Mouse (Mus musculus) E14TG2a.4 (cell line): Measurements from ENCODE around the gene Eef2k.
A peak's percentile ranks its signal among the peaks of the same experiment; 100 is the strongest.
"Not testable (repeated sequence)": the region's sequence is repeated elsewhere in the genome, so short reads cannot be mapped to it uniquely, and the experiment has no call there.

Experiments used
- H3K27me3 ChIP-seq: 2 replicates; pipeline ENCODE4 v1.6.1; 2014; ENCODE audit warnings: low read length, control low read depth; ENCODE audit not compliant: insufficient read depth
- H3K36me3 ChIP-seq: 2 replicates; pipeline ENCODE4 v1.6.1; 2014; ENCODE audit warnings: low read length, control low read depth; ENCODE audit not compliant: insufficient read depth
- H3K4me1 ChIP-seq: replicated peaks from 2 replicates; pipeline ENCODE4 v1.6.1; 2014; ENCODE audit warnings: low read depth, low read length, control low read depth
- H3K4me3 ChIP-seq: replicated peaks from 2 replicates; pipeline ENCODE4 v1.5.1; 2014; ENCODE audit warnings: mild to moderate bottlenecking, low read length
- H3K9me3 ChIP-seq: 2 replicates; pipeline ENCODE4 v1.6.1; 2014; ENCODE audit warnings: low read length, control low read depth
- CTCF ChIP-seq: conservative IDR thresholded peaks from 2 replicates; pipeline ENCODE4 v1.5.1; 2014; ENCODE audit warnings: low read length
- NANOG ChIP-seq: IDR thresholded peaks from 2 replicates; pipeline ENCODE4 v1.6.1; 2014; ENCODE audit warnings: borderline replicate concordance, low read length, mixed read lengths
- POU5F1 ChIP-seq: IDR thresholded peaks from 2 replicates; pipeline ENCODE4 v1.6.1; 2014; ENCODE audit warnings: low read length, borderline replicate concordance

The Eef2k gene

DNA sequence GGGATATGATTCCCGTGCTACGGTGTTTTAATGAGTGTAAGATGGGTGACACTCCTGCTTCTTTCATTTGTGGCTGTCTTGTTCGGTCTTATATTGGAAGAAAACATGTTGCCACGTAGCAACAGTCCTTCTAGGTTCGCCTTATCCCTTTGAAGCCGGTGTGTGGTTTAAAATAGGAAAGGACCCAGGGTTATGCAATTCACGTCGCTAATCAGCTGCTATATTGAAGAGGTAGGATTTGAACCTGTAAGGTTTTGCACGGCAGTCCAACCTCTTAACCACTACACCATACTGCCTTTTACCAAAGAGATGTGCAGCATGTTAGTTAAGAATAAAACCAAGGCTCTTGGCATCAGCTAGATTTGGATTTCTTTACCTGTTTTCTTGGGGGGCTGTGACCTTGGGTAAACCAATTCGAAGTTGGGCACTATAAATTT, 75.9 kb downstream of the Eef2k start:
- Histone ChIP-seq H3K9me3 (no peaks in the 10 kb centered on the region), H3K4me1 (peaks cover 75% of the 10 kb centered on the region), H3K36me3 (peaks cover 41% of the 10 kb centered on the region), H3K4me3 (peak overlapping the region; percentile 94), H3K27me3 (no peaks in the 10 kb centered on the region)
- TF ChIP-seq POU5F1 (no peak), CTCF (no peak), NANOG (no peak)

GRCm38 (mm10) chr7:120933110-120933509, 90.5 kb downstream of the Eef2k start:
- Histone ChIP-seq H3K4me1 (peaks cover 66% of the 10 kb centered on the region), H3K36me3 (peaks cover 100% of the 10 kb centered on the region), H3K4me3 (no peak overlapping the region), H3K9me3 (no peaks in the 10 kb centered on the region), H3K27me3 (no peaks in the 10 kb centered on the region)
- TF ChIP-seq POU5F1 = no peak
- no peak for TF ChIP-seq NANOG
- TF ChIP-seq CTCF = no peak

GRCm38 (mm10) chr7:120933680-120934195, 91.1 kb downstream of the Eef2k start:
- Histone ChIP-seq H3K27me3 (no peaks in the 10 kb centered on the region), H3K36me3 (peaks cover 100% of the 10 kb centered on the region), H3K4me3 (no peak overlapping the region), H3K9me3 (no peaks in the 10 kb centered on the region), H3K4me1 (peaks cover 66% of the 10 kb centered on the region)
- TF ChIP-seq NANOG (no peak), POU5F1 (no peak), CTCF (no peak)

DNA sequence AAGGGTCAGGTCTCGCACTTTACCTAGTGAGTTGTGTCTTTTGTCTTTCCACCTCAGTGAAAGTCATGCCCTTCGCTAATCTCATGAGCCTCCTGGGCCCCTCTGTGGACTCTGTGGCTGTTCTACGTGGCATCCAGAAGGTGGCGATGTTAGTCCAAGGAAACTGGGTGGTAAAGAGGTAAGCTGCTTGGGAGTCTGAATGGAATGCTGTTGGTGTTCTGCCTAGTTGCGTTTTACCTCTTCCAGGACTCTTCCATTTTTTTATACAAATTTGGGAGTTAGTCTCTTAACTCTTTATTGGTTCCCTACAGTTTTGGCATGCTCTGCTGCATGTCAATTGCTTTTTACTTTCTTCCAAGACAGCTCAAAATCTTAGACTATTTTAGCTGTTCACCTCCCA, 92.1 kb downstream of the Eef2k start:
- H3K4me1 ChIP-seq = peaks cover 67% of the 10 kb centered on the region
- H3K27me3 ChIP-seq = no peaks in the 10 kb centered on the region
- H3K4me3 ChIP-seq = no peak overlapping the region
- peaks cover 100% of the 10 kb centered on the region for H3K36me3 ChIP-seq
- no peak for TF ChIP-seq POU5F1
- peak; percentile 58 for TF ChIP-seq CTCF
- no peak for TF ChIP-seq NANOG
- H3K9me3 ChIP-seq = no peaks in the 10 kb centered on the region

DNA sequence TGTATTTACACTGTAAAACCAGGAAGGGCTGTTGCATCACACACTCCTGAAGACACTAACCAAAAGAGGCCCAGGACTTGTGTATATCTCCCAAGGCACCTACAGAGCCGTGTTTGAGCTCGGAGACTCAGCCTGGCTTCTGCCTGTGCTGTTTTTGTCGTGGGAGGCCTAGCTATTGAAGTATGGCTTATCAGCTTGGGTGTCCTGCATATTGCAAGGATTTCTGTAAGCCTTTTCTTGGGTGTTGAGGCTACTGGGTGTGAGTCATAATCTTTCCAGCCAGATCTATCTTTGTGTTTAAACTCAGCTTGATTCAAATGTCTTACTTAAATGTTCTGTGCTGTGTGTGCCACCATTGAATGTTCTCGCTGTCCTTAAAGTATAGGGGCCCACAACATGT, 93.9 kb downstream of the Eef2k start:
- no peaks in the 10 kb centered on the region for H3K9me3 ChIP-seq
- H3K4me1 ChIP-seq = peaks cover 61% of the 10 kb centered on the region
- no peaks in the 10 kb centered on the region for H3K27me3 ChIP-seq
- TF ChIP-seq CTCF (no peak), NANOG (no peak), POU5F1 (no peak)
- no peak overlapping the region for H3K4me3 ChIP-seq
- peaks cover 100% of the 10 kb centered on the region for H3K36me3 ChIP-seq

DNA sequence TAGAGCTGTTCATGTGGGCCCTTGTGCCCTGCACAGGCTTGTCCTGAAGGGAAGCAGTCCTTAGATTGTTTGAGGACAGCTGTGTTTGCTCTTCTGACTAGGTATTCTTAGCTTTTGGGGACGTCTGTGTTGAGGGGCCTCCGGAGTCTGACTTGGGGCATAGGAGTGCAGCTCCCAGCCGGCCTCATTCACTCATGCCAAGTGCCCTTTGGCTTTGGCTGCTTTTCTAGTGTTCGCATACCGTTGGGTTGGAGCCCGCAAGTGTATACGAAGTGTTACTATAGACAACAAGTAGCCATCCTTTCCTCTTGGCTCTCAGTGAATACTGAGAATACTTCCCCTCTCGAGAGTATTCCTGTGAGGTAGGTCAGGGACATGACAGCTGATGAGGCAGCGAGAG, 95.6 kb downstream of the Eef2k start:
- Histone ChIP-seq H3K27me3 (no peaks in the 10 kb centered on the region), H3K9me3 (no peaks in the 10 kb centered on the region), H3K36me3 (peaks cover 100% of the 10 kb centered on the region), H3K4me1 (peaks cover 44% of the 10 kb centered on the region), H3K4me3 (no peak overlapping the region)
- TF ChIP-seq POU5F1 (no peak), NANOG (no peak), CTCF (no peak)

DNA sequence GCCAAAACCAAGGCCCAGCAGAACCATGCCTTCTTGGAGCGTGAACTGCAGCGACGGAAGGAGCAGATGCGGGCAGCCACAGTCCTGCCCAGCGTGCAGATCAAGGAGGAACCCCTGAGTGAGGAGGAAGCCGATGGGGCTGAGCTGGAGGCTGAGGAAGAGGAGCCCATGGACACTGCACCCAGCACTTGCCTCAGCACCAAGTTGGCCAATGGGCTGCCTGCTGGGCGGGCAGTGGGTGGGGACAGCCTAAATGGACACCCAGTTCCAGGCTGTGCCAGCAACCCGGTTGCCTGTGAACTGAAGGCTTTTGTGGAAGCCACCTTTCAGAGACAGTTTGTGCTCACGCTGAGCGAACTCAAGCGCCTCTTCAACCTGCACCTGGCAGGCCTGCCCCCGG, 97.7 kb downstream of the Eef2k start:
- H3K27me3 ChIP-seq = no peaks in the 10 kb centered on the region
- H3K9me3 ChIP-seq = no peaks in the 10 kb centered on the region
- H3K4me1 ChIP-seq = peaks cover 27% of the 10 kb centered on the region
- H3K36me3 ChIP-seq = peaks cover 98% of the 10 kb centered on the region
- H3K4me3 ChIP-seq = no peak overlapping the region
- TF ChIP-seq NANOG = no peak
- TF ChIP-seq POU5F1 = no peak
- TF ChIP-seq CTCF = no peak

- H3K4me3 ChIP-seq = no peak overlapping the region
- H3K27me3 ChIP-seq = no peaks in the 10 kb centered on the region
- peaks cover 23% of the 10 kb centered on the region for H3K4me1 ChIP-seq
- H3K9me3 ChIP-seq = no peaks in the 10 kb centered on the region
- peaks cover 98% of the 10 kb centered on the region for H3K36me3 ChIP-seq
- TF ChIP-seq NANOG = no peak
- no peak for TF ChIP-seq POU5F1
These were observed 98.6 kb downstream of the Eef2k start for GRCm38 (mm10) chr7:120941214-120941613.

GRCm38 (mm10) chr7:120942506-120942905, 99.9 kb downstream of the Eef2k start:
- H3K27me3 ChIP-seq = no peaks in the 10 kb centered on the region
- peaks cover 23% of the 10 kb centered on the region for H3K4me1 ChIP-seq
- H3K9me3 ChIP-seq = no peaks in the 10 kb centered on the region
- TF ChIP-seq NANOG (no peak), POU5F1 (no peak), CTCF (no peak)
- no peak overlapping the region for H3K4me3 ChIP-seq
- peaks cover 92% of the 10 kb centered on the region for H3K36me3 ChIP-seq

- H3K27me3 ChIP-seq = no peaks in the 10 kb centered on the region
- peaks cover 21% of the 10 kb centered on the region for H3K4me1 ChIP-seq
- peaks cover 90% of the 10 kb centered on the region for H3K36me3 ChIP-seq
- no peak for TF ChIP-seq CTCF
- TF ChIP-seq POU5F1 = no peak
- no peak for TF ChIP-seq NANOG
- H3K9me3 ChIP-seq = no peaks in the 10 kb centered on the region
- H3K4me3 ChIP-seq = no peak overlapping the region
These were observed 101.4 kb downstream of the Eef2k start for GRCm38 (mm10) chr7:120943936-120944509.

- not testable (repeated sequence) for H3K27me3 ChIP-seq, H3K4me1 ChIP-seq, H3K9me3 ChIP-seq, H3K4me3 ChIP-seq
- peaks cover 37% of the 10 kb centered on the region for H3K36me3 ChIP-seq
These were observed 111.0 kb downstream of the Eef2k start for GRCm38 (mm10) chr7:120953591-120953990.
